Mouse (Mus musculus) myocyte (in vitro differentiated cells): ENCODE data around the gene Dgkg.

Experiments used
- CEBPB ChIP-seq: IDR thresholded peaks from 2 replicates; pipeline ENCODE4 v1.6.1; 2011; ENCODE audit warnings: mild to moderate bottlenecking, moderate library complexity; ENCODE audit not compliant: poor library complexity, insufficient read depth, severe bottlenecking
- MYOD1 ChIP-seq, 3 experiments: IDR thresholded peaks; one replicate each; pipeline ENCODE4 v1.6.1; 2011; ENCODE audit warnings: control low read depth in 2 of 3, low read depth in 2 of 3, mild to moderate bottlenecking in 2 of 3, moderate library complexity in 1 of 3; ENCODE audit not compliant: insufficient read length in 2 of 3, control insufficient read depth in 1 of 3
- POLR2A ChIP-seq: IDR thresholded peaks from one replicate; pipeline ENCODE4 v1.6.1; 2011; ENCODE audit warnings: low read depth, mild to moderate bottlenecking, control low read depth, moderate library complexity; ENCODE audit not compliant: insufficient read length
- POLR2AphosphoS2 ChIP-seq: IDR thresholded peaks from one replicate; pipeline ENCODE4 v1.6.1; 2011; ENCODE audit warnings: low read depth, control low read depth; ENCODE audit not compliant: insufficient read length
- REST ChIP-seq: IDR thresholded peaks from one replicate; pipeline ENCODE4 v1.6.1; 2011; ENCODE audit warnings: mild to moderate bottlenecking, control low read depth, moderate library complexity; ENCODE audit not compliant: insufficient read depth, insufficient read length
- USF1 ChIP-seq: IDR thresholded peaks from one replicate; pipeline ENCODE4 v1.6.1; 2011; ENCODE audit warnings: low read depth, mild to moderate bottlenecking, control low read depth, moderate library complexity

GRCm38 (mm10) chr16:22583401-22583800 lies 73.6 kb downstream of the Dgkg start:
- no peak for TF ChIP-seq MYOD1 (IDR thresholded peaks at IDR 0.05; ENCODE audit: control insufficient read depth in 1 of 3, insufficient read length in 2 of 3, low read depth in 2 of 3)
- no peak for TF ChIP-seq POLR2A
- no peak for TF ChIP-seq REST
- no peak for TF ChIP-seq CEBPB
- no peak for TF ChIP-seq USF1
- TF ChIP-seq POLR2AphosphoS2 = no peak
